Mouse (Mus musculus): ENCODE measurements around the gene Natd1.

The Natd1 gene

DNA sequence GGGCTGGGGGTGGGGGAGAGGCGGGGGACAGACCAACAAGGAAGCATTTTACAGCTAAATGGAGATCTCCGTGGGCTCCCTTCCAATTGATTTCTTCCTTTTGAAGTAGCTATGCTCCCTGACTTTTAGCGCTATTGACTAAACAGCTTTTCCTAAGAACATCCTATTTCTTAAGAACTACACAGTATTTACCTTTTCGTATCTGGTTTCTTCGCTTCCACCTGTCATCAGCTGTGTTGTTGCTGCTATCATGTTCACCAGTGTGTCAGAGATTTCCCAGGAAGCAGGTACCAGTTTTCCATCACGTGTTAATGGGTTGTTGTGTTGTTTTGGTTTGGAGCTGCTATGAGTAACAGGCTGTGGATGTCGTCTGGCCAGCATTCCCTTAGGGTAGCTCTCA lies at the start of gene Natd1:
Gene Natd1 (minus strand): TSS at position 260 of the 400 bp plus-strand sequence.
- in situ Hi-C loops (cut with MboI, MseI), result no loop called here

GRCm38 (mm10) chr11:60962709-60963108 lies 48.2 kb upstream of the Natd1 start:
- in situ Hi-C loops (cut with MboI, MseI), result no loop called here

GRCm38 (mm10) chr11:60961176-60961575 lies 46.6 kb upstream of the Natd1 start:
- in situ Hi-C loops (cut with MboI, MseI), result no loop called here

DNA sequence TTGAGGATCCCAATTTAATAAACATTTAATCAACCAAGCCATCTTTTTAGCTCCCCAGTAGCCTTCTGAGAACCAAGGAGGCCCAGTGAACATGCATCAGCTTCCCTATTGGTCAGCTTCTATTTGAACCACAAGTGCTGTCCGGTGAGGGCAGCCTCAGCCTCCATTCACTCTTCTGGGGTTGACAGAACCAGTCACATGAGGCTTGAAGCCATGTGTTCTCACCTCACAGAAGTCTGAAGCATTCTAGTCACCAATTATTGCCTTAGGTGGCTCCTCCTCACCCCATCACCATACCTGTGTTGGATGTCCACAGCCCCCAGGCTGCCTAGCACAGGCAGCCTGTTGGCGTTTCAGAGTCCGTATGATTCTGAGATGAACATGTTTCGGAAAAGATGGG lies 44.4 kb upstream of the Natd1 start:
- in situ Hi-C loops (cut with MboI, MseI), result no loop called here

DNA sequence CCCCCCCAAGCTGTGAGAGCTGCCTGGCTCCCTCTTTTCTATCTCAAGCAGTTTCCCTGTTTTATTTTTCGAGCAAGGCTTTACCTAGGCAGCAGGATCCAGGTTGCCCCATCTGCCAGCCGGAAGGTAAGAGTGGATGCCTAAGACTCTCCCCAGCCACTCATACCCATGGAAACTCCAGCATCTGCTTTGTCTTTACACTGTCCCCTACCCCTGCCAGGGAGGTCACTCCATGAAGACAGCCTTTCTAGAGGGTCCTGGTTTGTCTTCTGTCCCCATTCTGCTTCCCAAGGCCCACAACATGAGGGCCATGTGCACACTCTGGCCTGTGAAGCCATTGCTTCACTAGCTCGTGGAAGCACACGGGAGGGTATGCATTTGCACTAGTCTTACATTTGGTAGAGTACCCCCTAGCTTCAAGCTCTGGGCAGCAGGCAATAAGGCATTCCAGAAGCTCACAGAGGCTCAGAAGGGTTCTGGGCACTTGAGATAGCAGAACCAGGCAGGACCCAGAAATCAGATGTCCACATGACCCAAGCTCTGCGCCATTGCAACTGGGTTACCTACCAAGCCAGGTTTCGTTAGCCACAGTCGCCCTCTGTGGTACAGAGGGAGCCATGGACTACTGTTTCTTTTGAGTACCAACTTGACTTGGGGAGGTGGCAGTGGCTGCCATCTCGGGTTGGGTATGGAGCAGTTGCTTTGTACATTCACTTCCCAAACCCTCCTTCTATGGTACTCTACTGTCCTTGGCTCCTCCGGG lies 41.3 kb upstream of the Natd1 start:
- in situ Hi-C loops (cut with MboI, MseI), result no loop called here

GRCm38 (mm10) chr11:60954255-60955104 lies 39.9 kb upstream of the Natd1 start:
- in situ Hi-C loops (cut with MboI, MseI), result no loop called here

GRCm38 (mm10) chr11:60953803-60954202 lies 39.3 kb upstream of the Natd1 start:
- in situ Hi-C loops (cut with MboI, MseI), result no loop called here

DNA sequence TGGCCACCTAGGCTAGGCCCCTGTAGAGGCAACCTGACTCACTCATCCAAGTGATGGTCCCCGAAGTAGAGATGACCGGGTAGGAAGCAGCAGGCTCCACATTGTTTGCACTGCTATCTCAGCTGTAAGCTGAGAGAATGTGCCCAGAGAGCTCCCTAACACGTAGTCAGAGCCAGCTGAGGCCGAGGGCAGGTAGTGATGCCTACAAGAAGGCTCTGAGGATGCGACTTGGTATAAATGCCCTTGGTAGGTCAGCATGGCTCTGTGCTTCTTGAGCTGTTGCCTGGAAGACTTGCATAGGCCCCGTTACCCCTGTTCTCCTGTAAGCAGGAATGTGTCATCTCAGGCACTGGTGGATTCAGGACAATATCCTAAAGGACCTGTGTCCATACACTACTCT lies 38.4 kb upstream of the Natd1 start:
- in situ Hi-C loops (cut with MboI, MseI), result no loop called here

- in situ Hi-C loops (cut with MboI, MseI), result no loop called here
Measured at GRCm38 (mm10) chr11:60952362-60952761, 37.8 kb upstream of the Natd1 start.

- in situ Hi-C loops (cut with MboI, MseI), result no loop called here
Measured at GRCm38 (mm10) chr11:60951896-60952295, 37.3 kb upstream of the Natd1 start.

DNA sequence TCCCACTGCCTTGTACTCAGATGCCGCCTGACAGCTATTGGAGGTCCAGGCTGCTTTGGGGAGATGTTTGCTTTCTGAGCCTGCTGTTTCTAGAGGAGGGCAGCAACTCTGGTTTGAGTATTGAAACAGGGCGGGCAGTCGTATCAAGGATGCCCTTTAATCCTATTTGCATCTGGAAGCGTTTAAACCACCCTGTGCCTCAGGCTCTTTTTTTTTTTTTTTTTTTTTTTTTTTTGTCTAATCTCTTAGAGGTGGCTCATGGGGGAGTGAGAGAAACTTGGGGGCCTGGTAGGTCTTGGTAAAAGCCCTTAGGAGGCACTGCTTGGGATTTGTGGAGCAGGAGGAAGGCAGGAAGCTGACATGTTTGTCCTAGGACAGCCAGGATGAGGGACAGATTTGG lies 30.5 kb upstream of the Natd1 start:
- in situ Hi-C loops (cut with MboI, MseI), result no loop called here

- in situ Hi-C loops (cut with MboI, MseI), result no loop called here
Measured at GRCm38 (mm10) chr11:60942263-60943015, 27.9 kb upstream of the Natd1 start.

DNA sequence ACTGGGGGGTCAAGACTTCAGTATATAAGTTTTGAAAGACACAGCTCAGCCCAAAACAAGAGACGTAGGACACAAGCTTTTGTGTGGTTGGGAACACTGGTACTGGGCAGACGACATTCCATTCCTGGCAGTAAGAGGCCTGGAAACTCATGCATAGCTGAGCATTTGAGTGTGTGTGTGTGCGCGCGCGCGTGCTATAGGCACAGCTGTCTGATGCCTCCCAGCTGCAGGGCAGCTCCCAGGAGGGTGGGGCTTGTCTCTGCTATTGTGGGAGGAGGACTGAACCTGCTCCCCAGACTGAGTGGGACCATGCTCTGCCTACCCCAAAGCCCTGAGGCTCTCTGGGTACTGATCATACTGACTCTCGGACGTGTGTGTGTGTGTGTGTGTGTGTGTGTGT lies 26.8 kb upstream of the Natd1 start:
- in situ Hi-C loops (cut with MboI, MseI), result no loop called here

GRCm38 (mm10) chr11:60940501-60940900 lies 26.0 kb upstream of the Natd1 start:
- in situ Hi-C loops (cut with MboI, MseI), result no loop called here

GRCm38 (mm10) chr11:60939487-60939886 lies 24.9 kb upstream of the Natd1 start:
- in situ Hi-C loops (cut with MboI, MseI), result loop anchor here (10.0 kb wide), 1 partner anchor 235 kb away; the partner anchor contains the start of gene Usp22

DNA sequence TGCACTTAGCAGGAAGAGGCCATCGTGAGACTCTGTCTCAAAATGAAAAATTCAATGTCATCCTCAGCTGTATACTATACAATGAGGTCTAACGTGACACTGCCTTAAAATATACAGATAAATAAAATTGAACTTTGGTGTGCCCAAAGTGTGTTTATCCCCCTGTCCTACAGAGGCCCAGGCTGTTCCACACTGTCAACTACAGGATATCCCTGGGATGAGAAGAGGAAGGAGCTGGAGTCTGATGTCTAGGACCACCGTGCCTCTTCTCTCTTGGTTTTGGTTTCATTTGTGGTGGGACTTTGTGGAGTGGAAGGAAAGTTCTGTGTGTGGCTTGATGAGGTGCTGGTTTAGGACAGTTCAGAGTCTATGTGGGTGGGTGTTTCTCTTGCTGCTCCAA lies 23.1 kb upstream of the Natd1 start:
- in situ Hi-C loops (cut with MboI, MseI), result loop anchor here (10.0 kb wide), 1 partner anchor 237 kb away; the partner anchor contains the start of gene Usp22

DNA sequence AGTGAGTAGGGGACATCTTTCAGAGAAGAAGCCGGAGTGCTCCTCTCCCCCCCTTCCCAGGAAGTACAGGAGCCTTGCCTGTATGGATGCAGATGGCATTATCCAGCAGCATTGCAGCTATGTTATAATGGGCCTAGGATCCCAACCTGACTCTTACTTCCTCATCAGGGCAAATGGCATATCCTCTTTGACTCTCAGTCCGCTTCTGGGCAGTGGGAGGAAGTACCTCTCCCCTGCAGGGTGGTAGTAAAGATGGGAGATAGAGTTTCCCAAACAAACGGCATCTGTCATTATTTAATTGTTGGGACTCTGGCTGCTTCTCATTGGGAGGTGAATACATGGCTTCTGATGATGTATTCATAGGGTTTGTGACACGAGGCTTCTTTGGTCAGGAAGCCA lies 21.4 kb upstream of the Natd1 start:
- in situ Hi-C loops (cut with MboI, MseI), result loop anchor here (10.0 kb wide), 1 partner anchor 239 kb away; the partner anchor contains the start of gene Usp22

GRCm38 (mm10) chr11:60935326-60935974 lies 20.9 kb upstream of the Natd1 start:
- in situ Hi-C loops (cut with MboI, MseI), result loop anchor here (10.0 kb wide), 1 partner anchor 239 kb away; the partner anchor contains the start of gene Usp22

GRCm38 (mm10) chr11:60934795-60935194 lies 20.2 kb upstream of the Natd1 start:
- in situ Hi-C loops (cut with MboI, MseI), result loop anchor here (10.0 kb wide), 1 partner anchor 240 kb away; the partner anchor contains the start of gene Usp22

GRCm38 (mm10) chr11:60933178-60933930 lies 18.8 kb upstream of the Natd1 start:
- in situ Hi-C loops (cut with MboI, MseI), result loop anchor here (10.0 kb wide), 1 partner anchor 241 kb away; the partner anchor contains the start of gene Usp22
